Mouse (Mus musculus): ENCODE measurements around the gene Tomm70a. TPM values are rescaled to one million over a fixed set of nuclear protein-coding genes. Genes with fewer than 3 reads are reported as not detected.

The Tomm70a gene
- polyA plus RNA-seq, 1 experiment: 20.6 TPM

DNA sequence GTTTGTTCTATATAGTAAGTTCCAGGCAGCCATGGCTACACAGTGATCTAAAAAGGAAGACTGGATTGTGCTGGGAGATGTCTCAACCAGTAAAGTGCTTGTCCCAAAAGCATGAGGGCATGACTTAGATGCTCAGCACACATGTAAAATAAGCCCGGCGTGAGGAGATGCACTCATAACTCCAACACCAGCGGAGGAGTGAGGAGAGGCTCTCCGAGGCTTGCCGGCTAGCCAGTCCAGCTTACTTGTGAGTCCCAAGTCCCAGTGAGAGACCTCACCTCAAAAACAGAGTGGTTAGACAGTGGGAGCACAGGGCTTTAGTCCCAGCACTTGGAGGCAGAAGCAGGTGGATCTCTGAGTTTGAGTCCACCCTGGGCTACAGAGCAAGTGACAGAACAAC is 43.7 kb downstream of the Tomm70a start:
- H3K36me3 ChIP-seq (ENCODE audit: control insufficient read depth, insufficient read depth): peaks cover 20% of the 10 kb centered on the region
- H3ac ChIP-seq (ENCODE audit: control insufficient read depth, insufficient read length): no peak overlapping the region
- H3K27me3 ChIP-seq (ENCODE audit: control insufficient read depth, insufficient read depth, insufficient read length): no peaks in the 10 kb centered on the region
- H3K79me2 ChIP-seq (ENCODE audit: control insufficient read depth, insufficient read depth): no peaks in the 10 kb centered on the region
- no peak overlapping the region for H3K4me3 ChIP-seq
- H3K4me2 ChIP-seq (ENCODE audit: low read depth): no peak overlapping the region
- TF ChIP-seq POLR2A (IDR thresholded peaks at IDR 0.05; ENCODE audit: insufficient read length, low read depth) (no peak), MYOG (IDR thresholded peaks at IDR 0.05; ENCODE audit: control insufficient read depth in 1 of 3, insufficient read depth in 1 of 3, insufficient read length in 2 of 3, low read depth in 2 of 3) (no peak), TCF3 (IDR thresholded peaks at IDR 0.05; ENCODE audit: insufficient read length, low read depth) (no peak), CEBPB (IDR thresholded peaks at IDR 0.05; ENCODE audit: insufficient read depth, poor library complexity, severe bottlenecking) (no peak)

- no peak overlapping the region for H3ac ChIP-seq (ENCODE audit: control insufficient read depth, insufficient read length)
- TF ChIP-seq POLR2AphosphoS2 (IDR thresholded peaks at IDR 0.05; ENCODE audit: insufficient read length, low read depth) (no peak), POLR2A (IDR thresholded peaks at IDR 0.05; ENCODE audit: insufficient read length, low read depth) (no peak), USF1 (IDR thresholded peaks at IDR 0.05; ENCODE audit: low read depth) (no peak), CEBPB (IDR thresholded peaks at IDR 0.05; ENCODE audit: insufficient read depth, poor library complexity, severe bottlenecking) (no peak), E2F4 (IDR thresholded peaks at IDR 0.05; ENCODE audit: insufficient read depth) (no peak), REST (IDR thresholded peaks at IDR 0.05; ENCODE audit: insufficient read depth, insufficient read length) (no peak), MAX (IDR thresholded peaks at IDR 0.05; ENCODE audit: low read depth) (no peak)
- H3K79me2 ChIP-seq (ENCODE audit: control insufficient read depth, insufficient read depth): no peaks in the 10 kb centered on the region
- peak overlapping the region; percentile 90 for H3K4me2 ChIP-seq (ENCODE audit: low read depth)
- H3K36me3 ChIP-seq (ENCODE audit: control insufficient read depth, insufficient read depth): peaks cover 29% of the 10 kb centered on the region
- H3K27me3 ChIP-seq (ENCODE audit: control insufficient read depth, insufficient read depth, insufficient read length): no peaks in the 10 kb centered on the region
- peak overlapping the region; percentile 42 for H3K4me3 ChIP-seq
These were observed 44.6 kb downstream of the Tomm70a start for GRCm38 (mm10) chr16:57166086-57166485.

DNA sequence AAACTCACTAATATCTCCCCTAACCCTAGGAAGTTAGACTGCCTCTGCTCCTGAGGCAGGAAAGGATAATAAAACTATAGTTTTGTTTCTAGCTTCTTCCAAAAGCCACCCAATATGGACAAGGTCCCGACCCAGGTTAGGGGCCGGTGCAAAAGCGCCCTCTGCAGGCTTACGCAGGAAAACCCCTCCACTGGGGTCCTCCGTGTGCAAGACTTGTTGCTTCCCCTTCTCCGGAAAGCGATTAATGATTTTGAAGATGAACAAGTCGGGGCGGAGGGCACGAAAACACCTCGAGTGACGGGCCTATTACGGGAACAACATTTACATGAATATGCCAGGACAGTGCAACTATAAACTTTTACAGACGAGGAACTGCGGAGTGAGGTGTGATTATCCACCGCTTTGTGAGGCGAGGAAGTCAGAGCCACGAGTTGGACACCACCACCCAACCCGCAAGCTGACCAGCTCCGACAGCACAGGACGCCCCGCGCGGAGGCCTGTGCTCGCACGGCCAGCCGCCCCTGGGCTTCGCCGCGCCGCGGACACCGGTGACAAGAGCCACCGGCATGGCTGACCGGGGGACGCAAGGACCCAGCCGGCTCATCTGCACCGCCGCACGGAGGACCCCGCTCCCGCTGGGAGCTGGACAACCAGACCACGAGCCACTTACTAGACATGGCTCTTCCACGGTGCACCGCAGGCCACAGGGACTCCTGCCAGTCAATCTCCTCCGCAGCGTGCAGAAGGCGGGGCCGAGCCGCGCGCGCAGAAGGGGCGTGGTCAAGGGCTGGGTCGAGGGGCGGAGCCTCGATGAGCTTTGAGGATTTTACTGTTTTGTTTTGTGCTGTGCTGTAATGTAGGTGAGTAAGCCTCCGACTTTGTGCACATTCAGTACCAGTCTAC is 45.4 kb downstream of the Tomm70a start, which contains the start of gene Nit2:
Gene Nit2 (minus strand): TSS at position 731 of the 903 bp plus-strand sequence.
- no peaks in the 10 kb centered on the region for H3K27me3 ChIP-seq (ENCODE audit: control insufficient read depth, insufficient read depth, insufficient read length)
- H3K4me3 ChIP-seq: peak within 1 kb of the TSS; percentile 42
- H3K4me2 ChIP-seq (ENCODE audit: low read depth): peak within 1 kb of the TSS; percentile 90
- H3ac ChIP-seq (ENCODE audit: control insufficient read depth, insufficient read length): peak within 1 kb of the TSS; percentile 72
- TF ChIP-seq MAX (IDR thresholded peaks at IDR 0.05; ENCODE audit: low read depth) (no peak), CEBPB (IDR thresholded peaks at IDR 0.05; ENCODE audit: insufficient read depth, poor library complexity, severe bottlenecking) (no peak), POLR2AphosphoS2 (IDR thresholded peaks at IDR 0.05; ENCODE audit: insufficient read length, low read depth) (peak; percentile 93), E2F4 (IDR thresholded peaks at IDR 0.05; ENCODE audit: insufficient read depth) (no peak), REST (IDR thresholded peaks at IDR 0.05; ENCODE audit: insufficient read depth, insufficient read length) (no peak), MYOG (IDR thresholded peaks at IDR 0.05; ENCODE audit: control insufficient read depth in 1 of 3, insufficient read depth in 1 of 3, insufficient read length in 2 of 3, low read depth in 2 of 3) (peak in 1 of 3 experiments; percentile 2), POLR2A (IDR thresholded peaks at IDR 0.05; ENCODE audit: insufficient read length, low read depth) (peak; percentile 85), TCF3 (IDR thresholded peaks at IDR 0.05; ENCODE audit: insufficient read length, low read depth) (no peak), MYOD1 (IDR thresholded peaks at IDR 0.05; ENCODE audit: control insufficient read depth in 1 of 3, insufficient read length in 2 of 3, low read depth in 2 of 3) (no peak)
- no peaks in the 10 kb centered on the region for H3K79me2 ChIP-seq (ENCODE audit: control insufficient read depth, insufficient read depth)
- peaks cover 30% of the 10 kb centered on the region for H3K36me3 ChIP-seq (ENCODE audit: control insufficient read depth, insufficient read depth)

GRCm38 (mm10) chr16:57167514-57167912 is 46.0 kb downstream of the Tomm70a start:
- no peaks in the 10 kb centered on the region for H3K79me2 ChIP-seq (ENCODE audit: control insufficient read depth, insufficient read depth)
- no peaks in the 10 kb centered on the region for H3K27me3 ChIP-seq (ENCODE audit: control insufficient read depth, insufficient read depth, insufficient read length)
- peak overlapping the region; percentile 71 for H3K4me2 ChIP-seq (ENCODE audit: low read depth)
- H3K4me3 ChIP-seq: peak overlapping the region; percentile 42
- peak overlapping the region; percentile 72 for H3ac ChIP-seq (ENCODE audit: control insufficient read depth, insufficient read length)
- no peak for TF ChIP-seq USF1 (IDR thresholded peaks at IDR 0.05; ENCODE audit: low read depth)
- no peak for TF ChIP-seq REST (IDR thresholded peaks at IDR 0.05; ENCODE audit: insufficient read depth, insufficient read length)
- TF ChIP-seq TCF3 (IDR thresholded peaks at IDR 0.05; ENCODE audit: insufficient read length, low read depth): no peak
- no peak for TF ChIP-seq POLR2AphosphoS2 (IDR thresholded peaks at IDR 0.05; ENCODE audit: insufficient read length, low read depth)
- no peak for TF ChIP-seq E2F4 (IDR thresholded peaks at IDR 0.05; ENCODE audit: insufficient read depth)
- TF ChIP-seq MAX (IDR thresholded peaks at IDR 0.05; ENCODE audit: low read depth): no peak
- TF ChIP-seq SRF (IDR thresholded peaks at IDR 0.05; ENCODE audit: control insufficient read depth, insufficient read length, low read depth): no peak
- TF ChIP-seq TCF12 (IDR thresholded peaks at IDR 0.05; ENCODE audit: insufficient read depth, poor library complexity, severe bottlenecking): no peak
- TF ChIP-seq POLR2A (IDR thresholded peaks at IDR 0.05; ENCODE audit: insufficient read length, low read depth): no peak
- no peak for TF ChIP-seq MYOG (IDR thresholded peaks at IDR 0.05; ENCODE audit: control insufficient read depth in 1 of 3, insufficient read depth in 1 of 3, insufficient read length in 2 of 3, low read depth in 2 of 3)
- peaks cover 26% of the 10 kb centered on the region for H3K36me3 ChIP-seq (ENCODE audit: control insufficient read depth, insufficient read depth)

GRCm38 (mm10) chr16:57168236-57168635 is 46.7 kb downstream of the Tomm70a start:
- Histone ChIP-seq H3K4me3 (no peak overlapping the region), H3ac (ENCODE audit: control insufficient read depth, insufficient read length) (no peak overlapping the region), H3K27me3 (ENCODE audit: control insufficient read depth, insufficient read depth, insufficient read length) (no peaks in the 10 kb centered on the region), H3K4me2 (ENCODE audit: low read depth) (no peak overlapping the region), H3K36me3 (ENCODE audit: control insufficient read depth, insufficient read depth) (peaks cover 32% of the 10 kb centered on the region), H3K79me2 (ENCODE audit: control insufficient read depth, insufficient read depth) (no peaks in the 10 kb centered on the region)
- no peak for TF ChIP-seq REST (IDR thresholded peaks at IDR 0.05; ENCODE audit: insufficient read depth, insufficient read length)
- TF ChIP-seq MYOG (IDR thresholded peaks at IDR 0.05; ENCODE audit: control insufficient read depth in 1 of 3, insufficient read depth in 1 of 3, insufficient read length in 2 of 3, low read depth in 2 of 3): no peak
- no peak for TF ChIP-seq TCF3 (IDR thresholded peaks at IDR 0.05; ENCODE audit: insufficient read length, low read depth)
- no peak for TF ChIP-seq POLR2AphosphoS2 (IDR thresholded peaks at IDR 0.05; ENCODE audit: insufficient read length, low read depth)
- TF ChIP-seq TCF12 (IDR thresholded peaks at IDR 0.05; ENCODE audit: insufficient read depth, poor library complexity, severe bottlenecking): no peak
- no peak for TF ChIP-seq CEBPB (IDR thresholded peaks at IDR 0.05; ENCODE audit: insufficient read depth, poor library complexity, severe bottlenecking)
- TF ChIP-seq POLR2A (IDR thresholded peaks at IDR 0.05; ENCODE audit: insufficient read length, low read depth): no peak
- TF ChIP-seq SRF (IDR thresholded peaks at IDR 0.05; ENCODE audit: control insufficient read depth, insufficient read length, low read depth): no peak
- no peak for TF ChIP-seq E2F4 (IDR thresholded peaks at IDR 0.05; ENCODE audit: insufficient read depth)
- no peak for TF ChIP-seq MAX (IDR thresholded peaks at IDR 0.05; ENCODE audit: low read depth)
- TF ChIP-seq MYOD1 (IDR thresholded peaks at IDR 0.05; ENCODE audit: control insufficient read depth in 1 of 3, insufficient read length in 2 of 3, low read depth in 2 of 3): no peak
- TF ChIP-seq USF1 (IDR thresholded peaks at IDR 0.05; ENCODE audit: low read depth): no peak
